Mouse (Mus musculus): ENCODE data around the gene Bnip1. TPM values are rescaled to one million over a fixed set of nuclear protein-coding genes. Genes with fewer than 3 reads are reported as not detected.
A peak's percentile ranks its signal among the peaks of the same experiment; 100 is the strongest.

The Bnip1 gene
- polyA plus RNA-seq, 1 experiment from 2014 or later, result 50.7 TPM

DNA sequence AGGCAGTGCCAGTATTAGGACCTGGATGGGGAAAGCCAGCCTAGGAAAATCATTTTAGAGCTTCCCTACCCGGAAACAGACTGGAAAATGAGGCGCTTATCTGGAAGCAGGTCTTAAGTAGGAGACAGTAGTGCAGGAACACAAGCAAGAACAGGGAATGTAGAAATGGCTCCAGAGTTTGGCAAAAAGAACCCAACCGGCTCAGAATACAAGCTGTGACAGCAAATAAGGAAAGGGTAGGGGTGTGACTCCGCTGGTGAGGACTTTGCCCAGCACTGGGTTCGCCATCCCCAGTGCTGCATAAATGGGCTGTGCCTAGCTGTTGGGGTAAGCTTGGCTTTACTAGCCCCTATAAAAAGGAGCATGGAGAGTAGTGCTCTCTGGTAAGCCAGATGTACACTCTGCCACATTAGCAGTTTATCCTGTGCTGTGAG is 761 bp downstream of the Bnip1 start:
- Histone ChIP-seq H3K9me3 (no peaks in the 10 kb centered on the region), H3K9ac (peak overlapping the region; percentile 63), H3K36me3 (peaks cover 30% of the 10 kb centered on the region), H3K27ac (peak overlapping the region; percentile 95), H3K27me3 (no peaks in the 10 kb centered on the region), H3K4me3 (peak overlapping the region; percentile 75), H3K4me2 (peak overlapping the region; percentile 76), H3K4me1 (peaks cover 11% of the 10 kb centered on the region)
- 0 out of 2 replicates have a peak, but pooled peaks have one; percentile 15 for ATAC-seq (ENCODE audit: insufficient number of reproducible peaks, low FRiP score, low TSS enrichment, low read depth)
- 11% methylated on average over 5 of the region's 5 CpGs for WGBS

DNA sequence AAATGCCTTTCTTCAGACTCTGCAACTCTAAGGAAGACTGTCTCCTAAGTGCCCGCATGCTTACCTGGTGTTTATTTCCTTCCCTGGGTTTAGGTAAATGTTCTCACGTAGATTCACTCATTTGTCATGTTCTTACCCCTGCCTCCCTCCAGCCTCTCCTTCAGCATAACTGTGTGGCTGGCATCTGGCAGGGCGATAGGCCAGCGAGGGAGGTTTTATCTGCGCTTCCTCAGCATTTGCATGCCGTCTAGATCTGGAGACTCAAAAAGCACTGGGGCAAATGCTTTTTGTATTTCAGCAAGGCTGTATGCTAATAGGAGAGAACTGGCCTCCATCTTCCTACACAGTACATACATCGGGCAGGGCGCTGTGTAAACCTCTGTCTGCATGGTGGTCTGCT is 3.7 kb downstream of the Bnip1 start:
- no peaks in the 10 kb centered on the region for H3K9me3 ChIP-seq
- peaks cover 54% of the 10 kb centered on the region for H3K36me3 ChIP-seq
- H3K4me1 ChIP-seq, result peaks cover 11% of the 10 kb centered on the region
- no peak overlapping the region for H3K4me2 ChIP-seq
- no peak overlapping the region for H3K9ac ChIP-seq
- 95% methylated on average over 8 of the region's 8 CpGs for WGBS
- no peak overlapping the region for H3K4me3 ChIP-seq
- ATAC-seq (ENCODE audit: insufficient number of reproducible peaks, low FRiP score, low TSS enrichment, low read depth), result no peak
- H3K27me3 ChIP-seq, result no peaks in the 10 kb centered on the region
- no peak overlapping the region for H3K27ac ChIP-seq

DNA sequence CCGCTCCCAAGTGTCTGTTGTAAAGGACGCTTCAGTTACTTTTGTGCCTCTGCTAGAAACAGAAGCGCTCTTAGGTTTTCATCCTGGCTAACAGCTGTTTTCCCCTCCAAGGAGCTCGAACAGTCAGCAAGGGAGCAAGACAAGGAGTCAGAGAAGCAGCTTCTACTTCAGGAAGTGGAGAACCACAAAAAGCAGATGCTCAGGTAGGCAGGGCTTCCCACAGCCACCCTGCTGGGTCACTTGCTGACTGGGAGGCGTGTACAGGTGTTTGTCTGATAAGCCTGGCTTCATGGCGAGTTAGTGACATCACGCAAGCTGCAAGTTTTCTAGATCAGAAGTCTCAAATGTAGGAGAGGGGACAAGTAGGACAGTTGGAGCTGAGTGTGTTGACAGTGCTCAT is 5.7 kb downstream of the Bnip1 start:
- no peaks in the 10 kb centered on the region for H3K9me3 ChIP-seq
- H3K36me3 ChIP-seq, result peaks cover 74% of the 10 kb centered on the region
- H3K4me3 ChIP-seq, result no peak overlapping the region
- peaks cover 8% of the 10 kb centered on the region for H3K4me1 ChIP-seq
- no peak for ATAC-seq (ENCODE audit: insufficient number of reproducible peaks, low FRiP score, low TSS enrichment, low read depth)
- H3K4me2 ChIP-seq, result no peak overlapping the region
- no peaks in the 10 kb centered on the region for H3K27me3 ChIP-seq
- no peak overlapping the region for H3K27ac ChIP-seq
- no peak overlapping the region for H3K9ac ChIP-seq
- 88% methylated on average over 7 of the region's 7 CpGs for WGBS

DNA sequence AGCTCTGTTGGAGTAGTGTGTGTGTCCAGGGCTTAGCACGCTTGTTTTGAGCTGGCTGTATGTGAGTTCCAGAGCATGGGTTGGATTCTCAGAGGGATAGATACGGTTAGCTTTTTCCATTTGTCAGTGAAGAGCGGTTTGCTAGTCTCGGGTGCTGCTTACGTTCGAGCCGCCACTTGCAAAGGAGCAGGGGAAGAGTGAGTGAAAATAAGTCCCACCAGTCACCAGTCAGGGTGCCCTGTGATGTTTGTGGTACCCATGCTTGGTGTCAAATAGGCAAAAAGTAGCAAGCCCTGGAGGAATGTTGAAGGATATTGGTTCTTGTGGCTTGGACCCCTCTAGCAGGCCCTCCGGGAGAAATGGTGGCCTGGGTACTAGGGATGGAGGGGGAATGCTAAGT is 8.1 kb downstream of the Bnip1 start:
- Histone ChIP-seq H3K36me3 (peaks cover 87% of the 10 kb centered on the region), H3K27me3 (no peaks in the 10 kb centered on the region), H3K27ac (no peak overlapping the region), H3K4me1 (no peaks in the 10 kb centered on the region), H3K9me3 (no peaks in the 10 kb centered on the region), H3K4me3 (no peak overlapping the region), H3K9ac (no peak overlapping the region), H3K4me2 (no peak overlapping the region)
- 92% methylated on average over 8 of the region's 8 CpGs for WGBS
- no peak for ATAC-seq (ENCODE audit: insufficient number of reproducible peaks, low FRiP score, low TSS enrichment, low read depth)

DNA sequence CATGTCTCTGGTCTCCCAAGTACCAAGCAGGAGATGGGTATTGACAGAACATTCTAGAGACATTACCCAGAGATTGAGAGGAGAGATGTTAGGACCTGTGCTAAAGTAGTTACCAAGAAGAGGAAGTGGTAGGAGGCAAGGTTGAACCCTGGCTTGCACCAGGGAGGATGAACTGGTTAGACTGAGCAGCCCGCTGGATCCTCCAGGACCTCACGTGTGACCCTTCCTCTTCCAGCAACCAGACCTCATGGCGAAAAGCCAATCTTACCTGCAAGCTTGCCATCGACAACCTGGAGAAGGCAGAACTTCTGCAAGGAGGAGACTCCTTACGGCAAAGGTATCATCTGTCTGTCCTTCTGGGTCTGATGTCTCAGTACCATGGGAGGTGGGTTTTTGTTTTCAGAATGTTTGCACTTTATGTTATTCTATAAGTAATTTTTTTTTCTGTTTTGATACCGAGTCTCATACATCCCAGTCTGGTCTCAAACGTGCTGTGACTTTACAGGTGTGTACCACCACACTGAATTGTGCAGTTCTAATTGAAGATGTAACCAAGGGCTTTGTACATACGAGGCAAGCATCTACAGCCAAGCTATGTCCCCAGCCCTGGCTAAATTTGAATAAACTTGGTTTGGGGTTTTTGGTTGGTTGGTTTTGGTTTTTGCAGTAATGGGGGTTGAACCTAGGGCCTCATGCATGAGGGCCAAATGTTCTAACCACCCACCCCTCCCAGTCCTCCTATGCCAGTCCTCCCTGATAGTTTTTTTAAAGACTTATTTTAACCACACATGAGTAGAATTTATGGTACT is 8.8 kb downstream of the Bnip1 start:
- 90% methylated on average over 8 of the region's 8 CpGs for WGBS
- Histone ChIP-seq H3K27ac (no peak overlapping the region), H3K4me1 (no peaks in the 10 kb centered on the region), H3K27me3 (no peaks in the 10 kb centered on the region), H3K9me3 (no peaks in the 10 kb centered on the region), H3K4me2 (no peak overlapping the region), H3K36me3 (peaks cover 80% of the 10 kb centered on the region), H3K4me3 (no peak overlapping the region), H3K9ac (no peak overlapping the region)
- no peak for ATAC-seq (ENCODE audit: insufficient number of reproducible peaks, low FRiP score, low TSS enrichment, low read depth)

DNA sequence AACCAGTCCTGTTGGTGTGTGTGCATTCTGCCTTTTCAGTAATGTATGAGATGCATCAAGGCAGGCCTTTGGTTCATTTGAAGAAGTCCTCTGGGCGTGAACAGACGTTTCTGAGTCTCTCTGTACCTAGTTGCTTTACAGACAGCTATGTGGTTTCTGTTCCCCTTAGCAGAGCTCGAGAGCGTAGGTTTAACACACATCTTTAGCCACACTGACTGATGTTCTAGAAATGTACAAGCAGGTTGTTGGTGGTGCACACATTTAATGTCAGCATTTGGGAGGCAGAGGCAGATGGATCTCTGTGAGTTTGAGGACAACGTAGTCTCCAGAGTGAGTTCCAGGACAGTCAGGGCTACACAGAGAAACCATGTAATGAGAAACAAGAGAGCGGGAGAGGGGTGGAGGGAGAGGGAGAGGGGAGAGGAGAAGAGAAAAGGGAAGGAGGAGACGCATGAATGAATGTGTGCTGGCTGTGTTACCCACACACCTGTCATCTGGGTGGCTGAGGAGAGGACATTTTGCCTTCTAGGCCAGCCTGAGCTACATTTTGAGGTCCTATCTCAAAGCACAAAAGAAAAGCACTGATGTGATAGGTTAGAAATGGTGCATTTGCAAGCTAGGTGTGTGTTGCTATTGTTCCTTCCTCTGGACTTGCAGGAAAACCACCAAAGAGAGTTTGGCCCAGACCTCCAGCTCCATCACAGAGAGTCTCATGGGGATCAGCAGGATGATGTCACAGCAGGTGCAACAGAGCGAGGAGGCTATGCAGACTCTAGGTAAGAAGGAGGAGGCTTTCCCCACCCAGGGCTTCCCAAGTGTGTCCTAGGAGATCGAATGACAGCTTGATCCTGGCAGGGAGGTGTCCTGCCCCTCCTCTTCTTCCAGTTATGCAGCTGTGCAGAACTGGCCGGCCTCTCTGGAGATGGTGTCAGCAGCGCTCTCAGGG is 9.7 kb downstream of the Bnip1 start:
- no peak overlapping the region for H3K4me3 ChIP-seq
- no peaks in the 10 kb centered on the region for H3K4me1 ChIP-seq
- H3K36me3 ChIP-seq, result peaks cover 71% of the 10 kb centered on the region
- no peaks in the 10 kb centered on the region for H3K9me3 ChIP-seq
- ATAC-seq (ENCODE audit: insufficient number of reproducible peaks, low FRiP score, low TSS enrichment, low read depth), result no peak
- WGBS, result 84% methylated on average over 11 of the region's 11 CpGs
- H3K27me3 ChIP-seq, result no peaks in the 10 kb centered on the region
- H3K4me2 ChIP-seq, result no peak overlapping the region
- no peak overlapping the region for H3K9ac ChIP-seq
- H3K27ac ChIP-seq, result no peak overlapping the region

DNA sequence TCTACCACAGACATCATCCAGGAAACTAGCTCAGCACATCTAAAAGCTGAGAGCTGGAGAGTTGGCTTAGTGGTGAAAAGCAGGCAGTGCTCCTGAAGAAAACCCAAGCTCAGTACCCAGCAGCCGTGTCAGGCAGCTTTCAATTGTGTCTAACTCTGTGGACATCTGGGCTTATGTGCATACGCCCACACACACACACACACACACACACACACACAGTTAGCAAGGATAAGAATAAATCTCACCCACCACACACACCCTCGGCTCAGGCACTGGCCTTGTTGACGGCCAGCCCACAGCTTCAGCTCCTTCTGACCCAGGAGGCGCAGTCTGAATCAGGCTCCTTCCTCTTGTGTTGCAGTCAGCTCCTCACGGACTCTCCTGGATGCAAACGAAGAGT is 10.7 kb downstream of the Bnip1 start:
- H3K4me2 ChIP-seq, result no peak overlapping the region
- H3K4me3 ChIP-seq, result no peak overlapping the region
- no peak for ATAC-seq (ENCODE audit: insufficient number of reproducible peaks, low FRiP score, low TSS enrichment, low read depth)
- H3K36me3 ChIP-seq, result peaks cover 64% of the 10 kb centered on the region
- 78% methylated on average over 7 of the region's 7 CpGs for WGBS
- no peak overlapping the region for H3K27ac ChIP-seq
- no peaks in the 10 kb centered on the region for H3K9me3 ChIP-seq
- H3K4me1 ChIP-seq, result no peaks in the 10 kb centered on the region
- H3K27me3 ChIP-seq, result no peaks in the 10 kb centered on the region
- no peak overlapping the region for H3K9ac ChIP-seq

DNA sequence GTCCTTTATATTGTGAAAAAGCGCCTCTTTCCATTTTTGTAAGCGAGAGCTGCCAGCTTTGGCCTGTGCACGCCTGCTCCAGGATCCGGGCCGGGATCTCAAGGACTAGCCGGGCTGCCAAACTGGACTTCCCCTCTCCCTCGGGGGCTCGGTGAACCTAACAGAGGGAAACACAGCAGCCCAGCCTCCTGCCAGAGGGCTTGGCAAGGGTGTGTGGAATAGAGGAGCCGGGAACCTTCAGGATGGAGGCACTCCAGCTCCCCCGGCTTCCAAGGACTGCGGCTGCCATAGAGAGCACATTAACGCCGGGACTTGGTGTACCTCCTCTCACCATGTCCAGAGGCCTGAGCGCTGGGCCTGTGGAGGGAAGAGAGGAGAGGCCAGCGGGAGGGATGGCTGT is 11.2 kb downstream of the Bnip1 start:
- Histone ChIP-seq H3K4me1 (no peaks in the 10 kb centered on the region), H3K27me3 (no peaks in the 10 kb centered on the region), H3K4me2 (no peak overlapping the region), H3K9me3 (no peaks in the 10 kb centered on the region), H3K36me3 (peaks cover 59% of the 10 kb centered on the region), H3K27ac (no peak overlapping the region), H3K4me3 (no peak overlapping the region), H3K9ac (no peak overlapping the region)
- 93% methylated on average over 15 of the region's 15 CpGs for WGBS
- ATAC-seq (ENCODE audit: insufficient number of reproducible peaks, low FRiP score, low TSS enrichment, low read depth), result no peak

DNA sequence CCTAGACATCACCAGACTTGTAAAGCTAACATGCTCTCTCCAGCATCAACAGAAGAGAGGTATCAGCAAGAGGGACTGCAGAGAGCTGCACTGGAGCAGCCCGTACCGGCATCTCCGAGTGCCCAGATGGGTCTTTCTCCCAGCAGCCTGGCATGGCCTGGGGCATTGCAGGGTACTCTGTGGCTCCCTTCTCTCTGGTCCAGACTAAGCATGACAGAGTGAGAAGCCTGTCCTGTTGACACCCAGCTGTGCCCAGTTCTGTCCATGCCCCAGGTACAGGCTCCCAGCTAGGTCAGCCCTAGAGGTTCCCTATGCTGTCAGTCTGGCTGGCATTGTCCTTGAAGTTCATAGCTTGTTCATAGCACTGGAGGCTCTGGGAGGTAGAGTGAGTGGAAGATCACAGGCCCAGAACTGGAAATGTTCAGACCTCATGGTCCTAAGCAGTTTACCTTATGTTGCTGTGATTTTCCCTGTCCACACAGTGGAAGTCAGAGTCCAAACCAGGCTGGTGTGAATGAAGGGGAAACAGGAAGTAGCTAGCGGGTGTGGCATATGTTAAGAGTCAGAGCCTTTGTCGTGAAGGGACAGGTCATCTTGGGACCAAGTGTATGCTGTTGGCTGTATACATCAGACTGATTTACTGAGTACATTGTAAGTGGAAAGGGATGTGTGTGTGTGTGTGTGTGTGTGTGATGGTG is 12.4 kb downstream of the Bnip1 start:
- peaks cover 52% of the 10 kb centered on the region for H3K36me3 ChIP-seq
- H3K27ac ChIP-seq, result no peak overlapping the region

DNA sequence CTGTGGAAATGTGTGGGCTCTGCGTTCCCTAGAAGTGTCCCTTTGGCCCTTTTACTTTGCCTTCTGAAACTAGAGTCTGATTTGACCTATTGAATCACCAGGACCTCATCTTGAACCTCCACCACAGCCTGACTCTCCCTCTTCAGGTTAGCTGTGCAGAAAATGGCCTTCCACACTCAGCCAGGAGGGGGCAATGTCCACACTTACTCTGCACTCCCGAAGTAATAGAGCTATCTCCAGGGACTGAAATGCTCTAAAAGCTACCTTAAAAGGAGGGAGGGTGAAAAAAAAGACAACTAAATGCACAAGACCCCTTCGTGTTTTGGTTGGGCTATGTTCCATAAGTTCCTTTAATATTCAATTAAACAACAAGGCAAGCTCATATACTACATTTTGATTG is 13.9 kb downstream of the Bnip1 start:
- no peak overlapping the region for H3K9ac ChIP-seq
- ATAC-seq (ENCODE audit: insufficient number of reproducible peaks, low FRiP score, low TSS enrichment, low read depth), result no peak
- no peaks in the 10 kb centered on the region for H3K9me3 ChIP-seq
- no peak overlapping the region for H3K4me3 ChIP-seq
- H3K27ac ChIP-seq, result no peak overlapping the region
- no peaks in the 10 kb centered on the region for H3K4me1 ChIP-seq
- no peak overlapping the region for H3K4me2 ChIP-seq
- no peaks in the 10 kb centered on the region for H3K27me3 ChIP-seq
- peaks cover 37% of the 10 kb centered on the region for H3K36me3 ChIP-seq
- 16% methylated on average over 3 of the region's 3 CpGs for WGBS

More for the DNA sequence above, 12.4 kb downstream of the Bnip1 start:
- WGBS, result 85% methylated on average over 5 of the region's 5 CpGs
- Histone ChIP-seq H3K4me1 (no peaks in the 10 kb centered on the region), H3K9me3 (no peaks in the 10 kb centered on the region), H3K27me3 (no peaks in the 10 kb centered on the region), H3K4me2 (no peak overlapping the region), H3K4me3 (no peak overlapping the region), H3K9ac (no peak overlapping the region)
- ATAC-seq (ENCODE audit: insufficient number of reproducible peaks, low FRiP score, low TSS enrichment, low read depth), result peak; percentile 44; the same call in 1 of the 2 replicates

DNA sequence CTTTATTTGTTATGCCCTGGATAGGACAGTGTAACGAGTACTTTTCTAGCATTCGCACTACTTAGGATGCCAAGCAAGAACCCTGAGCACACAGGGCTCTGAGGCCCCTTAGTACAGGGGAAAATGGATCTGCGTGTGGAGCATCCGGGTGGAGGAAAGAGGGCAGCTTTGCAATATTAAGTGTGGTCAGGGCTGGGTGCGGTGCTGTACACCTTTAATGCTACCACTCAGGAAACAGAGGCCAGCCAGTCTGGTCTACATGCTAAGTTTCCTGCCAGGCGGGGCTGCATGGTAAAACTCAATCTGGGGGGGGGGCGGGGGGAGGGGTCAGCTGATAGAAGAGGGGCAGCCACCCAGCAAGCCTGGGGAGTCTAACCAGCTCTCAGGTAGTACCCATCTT is 14.5 kb downstream of the Bnip1 start:
- Histone ChIP-seq H3K27me3 (no peaks in the 10 kb centered on the region), H3K4me3 (no peak overlapping the region), H3K27ac (no peak overlapping the region), H3K4me2 (no peak overlapping the region), H3K9me3 (no peaks in the 10 kb centered on the region), H3K4me1 (no peaks in the 10 kb centered on the region), H3K9ac (no peak overlapping the region), H3K36me3 (peaks cover 31% of the 10 kb centered on the region)
- WGBS, result 77% methylated on average over 7 of the region's 7 CpGs
- no peak for ATAC-seq (ENCODE audit: insufficient number of reproducible peaks, low FRiP score, low TSS enrichment, low read depth)

All from limb, embryonic 15.5 days (tissue).